Mouse (Mus musculus) testis, adult 2 months (tissue): ENCODE data around the gene Pgpep1l. TPM values are rescaled to one million over a fixed set of nuclear protein-coding genes. Genes with fewer than 3 reads are reported as not detected.

Experiments used
- H3K27ac ChIP-seq: fragments of 200-500 bp; 2 replicates; pipeline ENCODE4 v1.5.1; 2012; ENCODE audit warnings: low read depth, low read length; ENCODE audit not compliant: control insufficient read depth, insufficient read depth
- H3K27me3 ChIP-seq: fragments of 200-500 bp; 2 replicates; pipeline ENCODE4 v1.6.1; 2012; ENCODE audit warnings: mild to moderate bottlenecking, low read length, moderate library complexity; ENCODE audit not compliant: control insufficient read depth, insufficient read depth
- H3K36me3 ChIP-seq: fragments of 200-500 bp; 2 replicates; pipeline ENCODE4 v1.6.1; 2012; ENCODE audit warnings: mild to moderate bottlenecking, low read length; ENCODE audit not compliant: control insufficient read depth, insufficient read depth
- H3K4me1 ChIP-seq: fragments of 200-500 bp; 2 replicates; pipeline ENCODE4 v1.6.1; 2012; ENCODE audit warnings: low read length; ENCODE audit not compliant: control insufficient read depth, insufficient read depth
- H3K4me3 ChIP-seq: fragments of 200-500 bp; 2 replicates; pipeline ENCODE4 v1.5.1; 2012; ENCODE audit warnings: low read depth, mild to moderate bottlenecking, low read length, moderate library complexity, mixed read lengths; ENCODE audit not compliant: control insufficient read depth
- CTCF ChIP-seq: fragments of 200-500 bp; IDR thresholded peaks from 2 replicates; pipeline ENCODE4 v1.5.1; 2012; ENCODE audit warnings: low read depth, mild to moderate bottlenecking, inconsistent platforms, low read length, moderate library complexity; ENCODE audit not compliant: control insufficient read depth, insufficient read depth, insufficient replicate concordance
- POLR2A ChIP-seq: fragments of 200-500 bp; IDR thresholded peaks from 2 replicates; pipeline ENCODE4 v1.6.1; 2012; ENCODE audit warnings: low read depth, mild to moderate bottlenecking, inconsistent platforms, low read length, moderate library complexity; ENCODE audit not compliant: control insufficient read depth
- polyA plus RNA-seq: library from polyadenylated mRNA; depleted of rRNA; stranded (reverse); fragments of >200 nt; gene quantifications from 2 replicates; pipeline ENCODE4 v1.2.3, GENCODE M21; 2012

Pgpep1l gene
- polyA plus RNA-seq, 1 experiment: 0.11 TPM

DNA sequence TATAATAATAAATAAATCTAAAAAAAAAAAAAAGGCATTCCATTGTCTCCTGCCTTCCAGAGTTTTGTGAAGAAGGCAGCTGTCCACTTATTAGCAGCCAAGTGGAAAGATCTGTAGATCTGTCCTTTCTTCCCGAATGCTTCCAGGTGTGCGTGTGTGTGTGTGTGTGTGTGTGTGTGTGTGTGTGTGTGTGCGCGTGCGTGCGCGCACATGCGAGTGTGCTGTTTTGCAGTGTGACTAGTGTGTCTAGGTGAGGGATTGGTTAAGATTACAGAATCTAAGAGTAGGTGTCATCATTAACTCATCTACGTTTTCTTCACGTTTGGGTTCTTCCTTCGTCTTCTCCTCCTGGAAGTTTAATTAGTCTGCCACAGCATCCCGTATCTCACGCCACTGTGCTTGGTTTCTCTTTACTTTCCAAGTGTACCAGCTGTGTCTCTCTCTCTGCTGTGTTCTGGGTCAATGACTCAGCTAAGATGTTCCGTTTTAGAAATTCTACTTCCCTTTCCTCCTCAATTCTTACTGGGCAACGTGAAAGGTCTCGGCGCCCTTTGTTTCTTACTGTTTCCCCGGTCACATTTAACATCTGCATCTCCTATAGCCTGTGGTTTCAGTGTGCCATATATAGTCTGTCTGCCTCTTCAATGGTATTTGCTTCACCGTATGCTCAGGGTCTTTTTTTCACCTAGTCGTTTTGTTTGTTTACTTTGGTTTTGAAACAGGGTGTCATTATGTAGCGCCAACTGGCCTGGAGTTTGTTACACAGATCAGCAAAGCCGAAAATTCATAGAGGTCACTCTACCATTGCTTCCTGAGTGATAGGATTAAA is 18.5 kb upstream of the Pgpep1l start:
- Histone ChIP-seq H3K27ac (no peak overlapping the region), H3K27me3 (no peaks in the 10 kb centered on the region), H3K36me3 (no peaks in the 10 kb centered on the region), H3K4me3 (no peak overlapping the region), H3K4me1 (0 out of 2 replicates have a peak, but pooled peaks cover 2% of the 10 kb centered on the region)
- TF ChIP-seq POLR2A (no peak), CTCF (no peak)

DNA sequence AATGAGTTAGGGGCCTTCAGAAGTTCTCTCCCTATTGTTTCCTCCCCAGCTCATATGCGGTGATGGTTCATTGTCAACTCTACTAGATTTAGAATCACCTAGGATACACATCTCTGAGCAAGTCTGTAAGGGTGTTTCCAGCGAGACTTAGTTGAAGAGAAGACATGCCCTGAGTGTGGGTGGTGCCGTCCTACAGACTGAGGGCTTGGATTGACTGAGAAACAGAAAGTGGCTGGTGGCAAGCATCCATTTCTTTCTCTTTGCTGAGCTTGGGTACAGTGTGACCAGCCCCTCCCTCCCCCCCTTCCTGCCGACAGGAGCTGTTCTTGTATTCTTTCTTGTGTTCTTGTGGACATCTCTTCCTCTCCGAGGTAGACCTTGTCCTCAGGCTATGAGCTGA is 17.3 kb upstream of the Pgpep1l start:
- TF ChIP-seq CTCF (no peak), POLR2A (no peak)
- Histone ChIP-seq H3K27me3 (no peaks in the 10 kb centered on the region), H3K27ac (no peak overlapping the region), H3K4me3 (no peak overlapping the region), H3K36me3 (no peaks in the 10 kb centered on the region), H3K4me1 (peaks cover 3% of the 10 kb centered on the region; the same call in 1 of the 2 replicates)

DNA sequence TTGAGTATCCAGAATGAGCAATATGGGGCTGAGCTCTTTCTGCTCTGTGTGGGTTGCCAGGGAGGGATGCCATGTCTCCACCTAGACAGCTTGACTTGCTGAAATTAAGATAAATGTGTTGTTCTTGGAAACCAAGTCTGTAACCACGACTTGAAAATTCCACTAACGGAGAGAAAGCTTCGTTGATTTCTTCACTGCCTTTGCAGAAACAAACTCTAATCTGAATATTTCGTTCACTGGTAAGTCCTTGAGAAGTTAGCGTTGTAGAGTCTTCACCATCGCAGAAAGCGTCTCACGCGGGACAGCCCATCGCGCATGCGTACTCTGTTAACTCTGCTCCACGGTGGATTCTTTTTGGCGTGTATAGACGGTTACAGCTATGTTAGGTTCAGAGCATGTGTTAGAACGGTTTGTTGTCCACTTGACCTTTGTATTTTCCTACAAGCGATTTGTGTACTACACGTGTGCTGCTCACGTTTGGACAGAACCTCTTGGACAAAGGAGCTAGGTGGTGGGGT is 16.4 kb upstream of the Pgpep1l start:
- H3K27ac ChIP-seq: peak overlapping the region; percentile 44; the same call in 1 of the 2 replicates
- H3K4me1 ChIP-seq: peaks cover 7% of the 10 kb centered on the region
- H3K4me3 ChIP-seq: peak overlapping the region; percentile 58
- TF ChIP-seq POLR2A: peak; percentile 57; the same call in 1 of the 2 replicates
- TF ChIP-seq CTCF: no peak
- no peaks in the 10 kb centered on the region for H3K36me3 ChIP-seq
- H3K27me3 ChIP-seq: no peaks in the 10 kb centered on the region

DNA sequence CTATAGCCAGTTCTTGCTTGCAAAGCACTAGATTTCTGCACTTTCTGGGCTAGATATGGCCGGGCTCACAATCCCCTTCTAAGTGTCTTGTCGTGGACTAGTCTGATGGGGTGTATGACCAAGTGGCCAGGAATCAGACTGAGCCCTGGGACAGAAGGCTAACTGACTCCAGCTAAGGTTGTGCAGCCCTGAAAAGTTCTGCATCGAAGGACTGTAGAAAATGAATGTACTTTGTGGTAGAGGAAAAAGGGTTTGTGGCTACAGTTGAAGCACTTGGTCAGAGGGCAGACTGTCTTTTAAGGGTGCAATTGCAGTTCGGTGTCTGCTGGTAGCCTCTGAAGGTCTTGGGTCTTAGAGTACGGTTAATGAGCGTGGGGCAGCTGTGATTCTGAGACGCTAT is 15.4 kb upstream of the Pgpep1l start:
- no peaks in the 10 kb centered on the region for H3K27me3 ChIP-seq
- H3K4me1 ChIP-seq: peaks cover 9% of the 10 kb centered on the region
- no peak overlapping the region for H3K4me3 ChIP-seq
- H3K36me3 ChIP-seq: no peaks in the 10 kb centered on the region
- H3K27ac ChIP-seq: no peak overlapping the region
- no peak for TF ChIP-seq POLR2A
- TF ChIP-seq CTCF: no peak

DNA sequence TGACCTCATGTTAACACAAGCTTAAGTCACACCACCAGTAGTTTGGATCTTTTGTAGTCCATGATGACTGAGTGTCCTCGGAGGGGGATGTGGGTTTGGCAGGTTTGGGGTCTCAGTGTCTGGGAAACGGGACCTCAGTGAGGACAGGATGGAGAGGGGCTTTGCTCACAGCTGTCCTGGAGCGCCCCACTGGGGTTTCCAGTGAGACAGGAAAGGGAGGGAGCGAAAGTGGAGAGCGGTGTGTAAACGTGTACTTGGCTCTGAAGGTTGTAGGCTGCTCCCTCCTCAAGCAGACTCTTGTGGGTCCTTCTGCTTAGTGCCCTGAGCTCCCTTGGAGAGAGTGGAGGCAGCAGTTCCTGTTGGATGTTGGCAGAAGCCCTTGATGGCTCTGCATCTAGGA is 14.9 kb upstream of the Pgpep1l start:
- Histone ChIP-seq H3K4me3 (no peak overlapping the region), H3K36me3 (no peaks in the 10 kb centered on the region), H3K27me3 (no peaks in the 10 kb centered on the region), H3K4me1 (peaks cover 9% of the 10 kb centered on the region), H3K27ac (no peak overlapping the region)
- no peak for TF ChIP-seq CTCF

DNA sequence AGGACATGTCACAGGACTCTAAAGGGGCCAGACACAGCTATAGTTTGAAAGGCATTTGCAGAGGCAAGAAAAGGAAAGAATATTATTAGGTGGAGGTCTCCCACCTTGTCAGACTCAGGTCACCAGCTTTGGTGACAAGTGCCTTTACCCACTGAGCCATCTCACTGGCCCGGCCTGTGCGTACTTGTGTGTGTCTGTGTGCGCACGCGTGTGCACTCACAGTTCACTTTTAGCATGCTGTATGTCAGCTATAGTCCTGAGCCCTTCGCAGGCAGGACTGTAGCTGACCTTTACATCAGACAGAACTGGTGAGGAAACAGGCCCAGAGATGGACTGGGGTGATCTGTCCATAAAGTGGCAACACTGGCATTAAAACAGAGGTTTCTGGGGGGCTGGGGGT is 14.4 kb upstream of the Pgpep1l start:
- Histone ChIP-seq H3K4me1 (peaks cover 9% of the 10 kb centered on the region), H3K36me3 (no peaks in the 10 kb centered on the region), H3K27me3 (no peaks in the 10 kb centered on the region), H3K27ac (no peak overlapping the region), H3K4me3 (no peak overlapping the region)
- TF ChIP-seq CTCF: no peak
- TF ChIP-seq POLR2A: no peak

DNA sequence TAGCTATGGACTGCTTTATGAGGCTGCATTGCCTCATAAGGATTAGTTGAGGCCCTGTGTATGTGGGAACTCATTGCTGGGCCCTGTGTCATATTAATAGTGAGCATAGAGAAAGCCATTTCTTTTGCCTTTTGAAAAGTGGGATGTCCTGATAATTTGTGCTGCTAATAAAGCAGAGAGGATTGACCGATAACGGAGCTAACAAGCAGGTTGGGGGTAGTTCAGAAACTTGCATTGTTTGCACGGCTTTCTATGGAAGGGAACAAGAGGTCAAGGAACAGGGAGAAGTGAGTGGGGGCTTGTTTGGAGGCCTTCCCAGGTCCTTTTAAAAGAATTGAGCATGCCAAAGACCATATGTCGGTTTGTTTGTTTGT is 13.9 kb upstream of the Pgpep1l start:
- TF ChIP-seq POLR2A: no peak
- TF ChIP-seq CTCF: no peak
- H3K27ac ChIP-seq: no peak overlapping the region
- no peak overlapping the region for H3K4me3 ChIP-seq
- no peaks in the 10 kb centered on the region for H3K27me3 ChIP-seq
- no peaks in the 10 kb centered on the region for H3K36me3 ChIP-seq
- H3K4me1 ChIP-seq: peaks cover 9% of the 10 kb centered on the region
